Mouse (Mus musculus) heart, embryonic 14.5 days (tissue): ENCODE measurements around the gene Epb41l2. TPM values are rescaled to one million over a fixed set of nuclear protein-coding genes. Genes with fewer than 3 reads are reported as not detected.

ENCODE experiments used
- ATAC-seq: fragments of 200-750 bp; cut with Nextera tagmentation; 2 replicates; pipeline ENCODE4 v1.8.0; 2017; ENCODE audit warnings: low read depth, moderate TSS enrichment; ENCODE audit not compliant: insufficient number of reproducible peaks, insufficient read depth, low FRiP score
- H3K27ac ChIP-seq, 2 experiments: fragments of 200-500 bp in 1 of 2; fragments of 300-500 bp in 1 of 2; sonication (generic) in 1 of 2; replicated peaks in 1 of 2; 2 replicates each; pipeline ENCODE4 v1.5.1; 2012 to 2014; ENCODE audit warnings: low read depth in 2 of 2, low read length in 2 of 2, control low read depth in 1 of 2, mild to moderate bottlenecking in 1 of 2, mixed read lengths in 1 of 2; ENCODE audit not compliant: control insufficient read depth in 1 of 2, insufficient read depth in 1 of 2
- H3K27me3 ChIP-seq: fragments of 300-500 bp; sonication (generic); 2 replicates; pipeline ENCODE4 v1.6.1; 2014; ENCODE audit warnings: mild to moderate bottlenecking, low read length, control low read depth; ENCODE audit not compliant: control insufficient read depth, insufficient read depth
- H3K36me3 ChIP-seq: fragments of 300-500 bp; sonication (generic); 2 replicates; pipeline ENCODE4 v1.6.1; 2014; ENCODE audit warnings: mild to moderate bottlenecking, control low read depth, low read length, mixed read lengths; ENCODE audit not compliant: control insufficient read depth, insufficient read depth
- H3K4me1 ChIP-seq, 2 experiments: fragments of 200-500 bp in 1 of 2; fragments of 300-500 bp in 1 of 2; sonication (generic) in 1 of 2; 2 replicates each; pipeline ENCODE4 v1.6.1; 2012 to 2014; ENCODE audit warnings: low read length in 2 of 2, control low read depth in 1 of 2, mixed read lengths in 1 of 2; ENCODE audit not compliant: control insufficient read depth in 2 of 2, insufficient read depth in 2 of 2
- H3K4me2 ChIP-seq: fragments of 300-500 bp; sonication (generic); 2 replicates; pipeline ENCODE4 v1.6.1; 2014; ENCODE audit warnings: mild to moderate bottlenecking, low read length
- H3K4me3 ChIP-seq, 2 experiments: fragments of 200-500 bp in 1 of 2; fragments of 300-500 bp in 1 of 2; sonication (generic) in 1 of 2; 2 replicates each; pipeline ENCODE4 v1.5.1; 2012 to 2014; ENCODE audit warnings: low read length in 2 of 2, mild to moderate bottlenecking in 2 of 2, control low read depth in 1 of 2, low read depth in 1 of 2, moderate library complexity in 1 of 2; ENCODE audit not compliant: control insufficient read depth in 1 of 2, insufficient read depth in 1 of 2
- H3K9ac ChIP-seq: fragments of 300-500 bp; sonication (generic); 2 replicates; pipeline ENCODE4 v1.6.1; 2014; ENCODE audit warnings: mild to moderate bottlenecking, low read length
- H3K9me3 ChIP-seq: fragments of 300-500 bp; sonication (generic); 2 replicates; pipeline ENCODE4 v1.6.1; 2016; ENCODE audit warnings: low read length, control low read depth; ENCODE audit not compliant: control insufficient read depth
- WGBS: fragments of 180-500 bp; shearing (Covaris S2); extraction: QIAGEN DNeasy Blood & Tissue Kit; methylation state at CpG from one replicate; pipeline ENCODE4 v1.1.7; 2014; 5-methylcytosine and 5-hydroxymethylcytosine counted together
- polyA plus RNA-seq: library from polyadenylated mRNA; unstranded; fragments of >200 nt; fragmentation: Nextera tagmentation; extraction: Ambion mirVana; gene quantifications from 2 replicates; pipeline ENCODE4 v1.2.1, GENCODE M21; 2014

The Epb41l2 gene
- polyA plus RNA-seq, 1 experiment from 2014 or later: 53.5 TPM

DNA sequence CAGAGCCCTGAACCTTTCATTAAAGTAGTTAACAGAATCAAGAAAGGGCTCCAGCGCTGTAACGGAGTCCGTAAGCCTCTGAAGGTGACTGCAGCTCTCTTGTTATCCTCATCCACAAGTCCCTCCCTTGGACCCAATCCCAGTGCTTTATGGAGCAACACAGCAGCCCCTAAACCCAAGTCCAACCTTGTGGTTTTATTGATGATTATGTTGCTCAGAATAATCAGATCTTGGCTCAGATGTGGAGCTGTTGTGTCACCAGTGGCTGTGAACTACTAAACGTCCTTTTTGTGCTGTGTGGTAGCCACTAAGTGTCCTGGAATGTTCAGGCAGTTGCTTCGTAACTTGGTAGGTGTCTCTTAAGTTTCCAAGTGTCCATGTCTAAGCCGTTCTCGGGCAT, 33.2 kb downstream of the Epb41l2 start:
- Histone ChIP-seq H3K36me3 (no peaks in the 10 kb centered on the region), H3K4me2 (no peak overlapping the region), H3K9me3 (no peaks in the 10 kb centered on the region), H3K4me1 (peaks cover 10 to 28% of the 10 kb centered on the region in 2 experiments), H3K27ac (no peak overlapping the region), H3K9ac (no peak overlapping the region), H3K4me3 (no peak overlapping the region), H3K27me3 (no peaks in the 10 kb centered on the region)
- no peak for ATAC-seq
- WGBS: 79% methylated on average over 7 of the region's 7 CpGs

- Histone ChIP-seq H3K9me3 (no peaks in the 10 kb centered on the region), H3K27ac (no peak overlapping the region), H3K4me1 (peaks cover 15 to 34% of the 10 kb centered on the region in 2 experiments)
Measured at GRCm38 (mm10) chr10:25393721-25394120, 34.1 kb downstream of the Epb41l2 start.

GRCm38 (mm10) chr10:25395236-25395886, 35.8 kb downstream of the Epb41l2 start:
- Histone ChIP-seq H3K9ac (no peak overlapping the region), H3K4me1 (peaks cover 17 to 46% of the 10 kb centered on the region in 2 experiments), H3K27ac (no peak overlapping the region), H3K4me3 (no peak overlapping the region), H3K9me3 (no peaks in the 10 kb centered on the region), H3K27me3 (no peaks in the 10 kb centered on the region), H3K36me3 (no peaks in the 10 kb centered on the region), H3K4me2 (no peak overlapping the region)
- WGBS: 79% methylated on average over 5 of the region's 5 CpGs
- ATAC-seq: no peak

More at GRCm38 (mm10) chr10:25393721-25394120, 34.1 kb downstream of the Epb41l2 start:
- Histone ChIP-seq H3K4me2 (no peak overlapping the region), H3K27me3 (no peaks in the 10 kb centered on the region), H3K36me3 (no peaks in the 10 kb centered on the region), H3K9ac (no peak overlapping the region), H3K4me3 (no peak overlapping the region)
- no peak for ATAC-seq
- 75% methylated on average over 1 of the region's 1 CpGs for WGBS

- Histone ChIP-seq H3K36me3 (no peaks in the 10 kb centered on the region), H3K4me2 (no peak overlapping the region), H3K27ac (no peak overlapping the region), H3K9me3 (no peaks in the 10 kb centered on the region), H3K4me3 (no peak overlapping the region), H3K9ac (no peak overlapping the region), H3K27me3 (no peaks in the 10 kb centered on the region), H3K4me1 (peaks cover 24 to 55% of the 10 kb centered on the region in 2 experiments)
- no peak for ATAC-seq
- WGBS: 59% methylated on average over 3 of the region's 3 CpGs
Measured at GRCm38 (mm10) chr10:25396859-25397258, 37.3 kb downstream of the Epb41l2 start.

DNA sequence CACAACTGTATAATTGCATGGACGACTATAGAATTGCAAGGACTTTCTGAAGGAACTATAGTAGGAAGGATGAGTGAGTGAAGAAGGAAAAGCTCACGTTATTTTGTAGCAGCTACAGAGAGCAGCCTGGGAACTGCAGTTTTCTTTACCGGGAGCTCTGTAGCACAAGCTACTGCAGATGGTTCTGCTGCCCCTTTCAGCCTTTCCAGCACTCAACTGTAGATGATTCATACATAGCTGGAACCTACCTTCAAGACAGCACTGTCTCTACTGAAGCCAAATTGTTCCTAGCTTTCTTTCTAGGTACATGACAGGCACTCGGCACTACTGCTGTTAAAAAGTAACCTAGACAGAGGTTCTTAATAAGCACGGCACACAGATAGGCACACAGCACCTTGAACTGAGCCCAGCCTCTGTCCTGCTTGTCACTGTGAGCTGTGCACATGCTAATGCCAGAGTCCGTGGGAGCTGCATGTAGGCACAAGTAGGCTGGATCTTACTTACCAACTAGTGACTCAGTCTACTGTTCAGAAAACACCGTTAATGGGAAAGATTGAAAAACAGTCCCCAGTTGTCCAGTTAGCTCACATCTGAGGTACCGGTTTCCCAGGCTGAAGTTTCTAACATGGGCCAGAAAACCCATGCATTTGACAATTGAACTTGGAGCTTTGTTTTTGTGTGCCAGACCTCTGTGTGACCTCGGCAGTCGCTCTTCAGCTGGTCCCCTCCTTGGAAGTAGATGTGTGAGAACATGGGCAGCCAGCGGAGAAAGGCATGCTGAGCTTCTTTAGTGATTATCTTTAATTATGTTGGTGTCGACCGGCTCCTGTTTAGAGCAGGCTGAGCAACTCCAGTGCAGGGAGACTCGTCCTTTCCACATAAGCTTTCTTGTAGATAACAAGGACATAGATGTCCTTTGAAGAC, 38.4 kb downstream of the Epb41l2 start:
- H3K36me3 ChIP-seq: no peaks in the 10 kb centered on the region
- H3K27ac ChIP-seq: no peak overlapping the region
- H3K4me3 ChIP-seq: no peak overlapping the region
- H3K4me1 ChIP-seq: peaks cover 21 to 48% of the 10 kb centered on the region in 2 experiments
- 0 out of 2 replicates have a peak overlapping the region, but pooled peaks have one; percentile 21 for H3K4me2 ChIP-seq
- no peak for ATAC-seq
- no peaks in the 10 kb centered on the region for H3K27me3 ChIP-seq
- peak overlapping the region; percentile 35; the same call in 1 of the 2 replicates for H3K9ac ChIP-seq
- no peaks in the 10 kb centered on the region for H3K9me3 ChIP-seq
- 28% methylated on average over 14 of the region's 14 CpGs for WGBS

DNA sequence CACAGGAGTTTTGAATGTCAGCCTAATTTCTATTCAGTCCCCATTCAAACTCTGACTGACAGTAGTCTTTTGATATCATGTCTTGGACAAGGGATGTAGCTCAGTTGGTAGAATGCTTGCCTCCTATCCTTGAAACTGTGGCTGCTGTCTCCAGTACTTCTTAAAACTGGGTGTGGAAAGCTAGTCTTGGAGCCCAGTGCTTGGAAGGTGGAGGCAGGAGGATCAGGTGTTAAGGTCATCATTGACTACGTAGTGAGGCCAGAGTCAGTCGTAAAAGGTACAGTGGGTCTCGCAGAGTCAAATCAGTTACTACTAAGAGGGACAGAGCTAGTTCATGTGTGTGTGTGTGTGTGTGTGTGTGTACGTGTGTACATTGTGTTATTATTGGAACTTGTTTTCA, 39.4 kb downstream of the Epb41l2 start:
- Histone ChIP-seq H3K4me2 (no peak overlapping the region), H3K27ac (no peak overlapping the region), H3K27me3 (no peaks in the 10 kb centered on the region), H3K4me1 (peaks cover 21 to 52% of the 10 kb centered on the region in 2 experiments), H3K9ac (no peak overlapping the region), H3K9me3 (no peaks in the 10 kb centered on the region), H3K36me3 (no peaks in the 10 kb centered on the region), H3K4me3 (no peak overlapping the region)
- ATAC-seq: no peak
- 88% methylated on average over 4 of the region's 4 CpGs for WGBS

DNA sequence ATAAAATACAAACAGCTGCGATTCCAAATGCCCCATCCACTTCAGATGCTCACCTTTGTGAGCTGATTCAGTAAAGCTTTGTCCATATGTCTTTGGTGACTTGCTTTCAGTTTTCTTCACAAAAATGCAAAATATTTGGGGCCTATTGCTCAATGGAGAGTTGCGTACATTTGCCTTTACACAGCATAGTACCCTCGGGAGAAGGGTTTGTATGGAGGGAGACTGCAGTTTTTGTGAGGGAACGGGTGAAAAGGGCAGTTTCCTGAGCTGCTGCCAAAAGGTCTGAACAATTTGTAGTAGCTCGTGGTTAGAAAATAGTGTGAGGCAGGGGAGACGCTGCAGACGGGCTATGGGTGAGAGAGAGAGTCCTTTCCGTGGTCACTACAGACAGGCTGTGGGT, 40.5 kb downstream of the Epb41l2 start:
- 58% methylated on average over 8 of the region's 8 CpGs for WGBS
- ATAC-seq: no peak

More for the DNA sequence above, 40.5 kb downstream of the Epb41l2 start:
- no peaks in the 10 kb centered on the region for H3K27me3 ChIP-seq
- H3K36me3 ChIP-seq: no peaks in the 10 kb centered on the region
- H3K4me3 ChIP-seq: no peak overlapping the region
- H3K4me2 ChIP-seq: peak overlapping the region; percentile 13; the same call in 1 of the 2 replicates
- H3K27ac ChIP-seq: no peak overlapping the region
- peaks cover 26 to 60% of the 10 kb centered on the region in 2 experiments for H3K4me1 ChIP-seq
- H3K9ac ChIP-seq: no peak overlapping the region
- no peaks in the 10 kb centered on the region for H3K9me3 ChIP-seq
